Mouse (Mus musculus) heart, adult 18-20 months (tissue): ENCODE data around the gene Adgrl4. TPM values are rescaled to one million over a fixed set of nuclear protein-coding genes. Genes with fewer than 3 reads are reported as not detected.

Experiments
- DNase-seq, 2 experiments: peaks; one replicate each; pipeline ENCODE4 v3.0.0; 2021 to 2022; ENCODE audit warnings: mixed read lengths in 1 of 2
- long read RNA-seq, 2 experiments: library from polyadenylated mRNA; stranded (forward); transcript quantifications; one replicate each; pipeline ENCODE4 v2.0.0; 2021
- total RNA-seq, 2 experiments: library from RNA; stranded (reverse); gene quantifications; 2 replicates each; pipeline ENCODE4 v1.2.3; 2021

Adgrl4 gene
- 10 to 100 TPM; 65.8 to 68.9 TPM for total RNA-seq
- long read RNA-seq, experiment 1, full-length matches to known transcripts: 22 of 34 reads
- long read RNA-seq, experiment 1, partial matches to known transcripts: 4 of 34 reads
- long read RNA-seq, experiment 1, other reads (novel, unspliced or antisense): 8 of 34 reads
- long read RNA-seq, experiment 2, full-length matches to known transcripts: 5 of 8 reads
- long read RNA-seq, experiment 2, partial matches to known transcripts: 1 of 8 reads
- long read RNA-seq, experiment 2, other reads (novel, unspliced or antisense): 2 of 8 reads

DNA sequence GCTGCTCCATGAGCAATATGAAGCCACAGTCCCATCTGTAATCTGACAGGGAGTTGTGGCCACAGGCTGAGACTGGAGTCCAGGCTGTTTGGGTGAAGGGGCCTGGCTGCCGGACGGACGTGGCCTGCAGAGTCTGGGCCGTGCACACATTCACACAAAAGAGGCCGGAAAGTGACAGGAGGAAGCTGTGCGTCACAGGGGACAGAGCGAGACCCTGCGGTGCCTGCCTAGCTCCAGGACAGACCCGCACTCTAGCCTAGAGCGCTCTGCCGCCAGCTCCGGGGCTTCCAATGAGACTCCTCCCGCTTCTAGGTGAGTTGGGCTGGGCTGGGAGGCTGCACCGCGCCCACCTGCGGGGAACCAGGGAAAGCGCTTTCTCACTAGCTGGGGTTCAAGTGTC, at the start of gene Adgrl4:
Gene Adgrl4 (plus strand): TSS at position 195 of the 400 bp plus-strand sequence.
- peak; percentile 53 to 83 for DNase-seq

DNA sequence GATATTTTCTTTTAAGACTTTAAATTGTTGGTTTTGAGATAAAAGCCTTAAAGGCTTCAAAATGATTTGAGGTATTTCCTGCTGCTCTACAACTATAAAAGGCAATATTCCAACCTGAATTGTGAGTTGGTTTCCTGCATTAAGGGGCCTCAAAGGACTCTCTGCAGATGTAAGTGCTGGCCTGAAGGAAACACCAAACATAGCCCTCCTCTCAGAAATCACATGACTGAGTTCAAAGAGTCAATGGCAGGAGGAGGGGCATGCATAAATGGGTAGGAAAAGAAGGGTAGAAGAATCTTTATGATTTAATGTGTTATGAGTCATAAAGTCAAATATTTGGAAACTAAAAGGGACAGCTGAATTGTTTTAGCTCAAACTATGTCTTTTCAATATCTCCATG, 46.8 kb upstream of the Adgrl4 start:
- no peak for DNase-seq

DNA sequence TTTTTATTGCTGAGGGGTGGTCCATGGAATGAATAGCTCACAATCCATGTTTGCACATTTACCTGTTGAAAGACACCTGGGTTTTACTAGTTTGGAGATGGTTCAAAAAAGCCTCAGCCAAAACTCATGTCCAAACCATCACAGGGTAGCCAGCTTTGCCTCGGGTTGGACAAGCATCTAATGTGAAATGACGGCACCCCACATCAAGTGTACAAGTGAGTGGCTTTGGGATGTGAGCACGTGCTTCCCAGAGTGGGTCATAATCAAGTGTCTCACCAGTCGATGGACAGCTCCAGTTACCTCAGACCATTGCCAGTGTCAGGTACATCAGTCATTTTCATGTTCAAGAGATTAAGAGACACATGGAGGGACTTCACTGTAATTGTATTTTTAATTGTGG, 44.8 kb upstream of the Adgrl4 start:
- DNase-seq: no peak

DNA sequence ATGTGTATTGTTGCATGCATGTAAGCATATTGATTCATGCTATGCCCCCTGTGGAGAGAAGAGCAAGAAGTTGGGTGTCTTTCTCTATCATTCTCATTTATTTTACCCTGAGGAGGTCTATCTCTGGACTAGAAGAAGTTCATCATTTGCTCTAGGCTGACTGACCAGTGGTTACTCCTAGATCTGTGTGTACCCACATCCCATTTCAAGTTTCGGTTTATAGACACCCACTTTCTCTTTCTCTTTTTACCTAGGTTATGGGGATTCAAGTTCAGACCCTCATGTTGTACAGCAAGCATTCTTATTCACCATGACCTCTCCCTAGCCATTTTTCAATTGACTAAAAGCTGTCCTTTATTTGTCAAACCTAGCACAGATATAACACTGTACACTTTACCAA, 44.4 kb upstream of the Adgrl4 start:
- no peak for DNase-seq

DNA sequence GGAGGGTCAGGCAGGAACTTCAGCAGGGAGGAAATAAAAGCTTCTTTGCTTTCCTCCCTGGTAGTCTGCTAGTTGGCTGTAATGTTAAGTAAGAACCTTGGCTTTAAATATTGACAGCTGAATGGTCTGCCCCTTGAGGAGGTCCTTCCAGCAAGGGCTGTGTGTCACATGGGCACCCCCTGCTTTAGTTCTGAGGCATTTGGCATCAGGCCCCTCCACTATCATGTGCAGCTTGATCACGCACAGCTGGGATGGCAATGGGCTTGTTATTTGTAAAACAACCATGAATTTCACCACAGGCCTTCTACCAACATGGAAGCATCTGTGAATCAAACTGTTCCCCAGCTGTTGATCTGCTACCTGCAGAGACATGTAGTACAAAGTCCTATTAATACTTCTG, 38.4 kb upstream of the Adgrl4 start:
- DNase-seq: no peak

DNA sequence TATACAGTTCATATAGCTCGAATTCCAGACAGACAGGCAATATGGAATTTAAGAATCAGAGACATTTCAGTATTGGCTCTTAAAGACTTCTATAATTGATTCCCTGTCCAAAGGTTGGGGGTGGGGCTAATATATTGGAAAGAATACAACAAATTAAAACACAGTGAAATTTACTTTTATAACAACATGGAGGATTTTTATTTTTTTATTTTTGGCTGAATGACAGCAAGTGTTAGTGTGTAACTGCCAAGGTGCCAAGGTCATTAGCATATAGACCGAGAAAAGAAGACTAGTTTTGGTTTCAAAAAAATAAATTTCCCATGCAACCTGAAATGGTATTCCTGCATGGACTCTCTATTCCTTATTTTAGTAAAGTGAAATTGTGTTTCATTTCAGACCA, 26.7 kb upstream of the Adgrl4 start:
- DNase-seq: no peak

DNA sequence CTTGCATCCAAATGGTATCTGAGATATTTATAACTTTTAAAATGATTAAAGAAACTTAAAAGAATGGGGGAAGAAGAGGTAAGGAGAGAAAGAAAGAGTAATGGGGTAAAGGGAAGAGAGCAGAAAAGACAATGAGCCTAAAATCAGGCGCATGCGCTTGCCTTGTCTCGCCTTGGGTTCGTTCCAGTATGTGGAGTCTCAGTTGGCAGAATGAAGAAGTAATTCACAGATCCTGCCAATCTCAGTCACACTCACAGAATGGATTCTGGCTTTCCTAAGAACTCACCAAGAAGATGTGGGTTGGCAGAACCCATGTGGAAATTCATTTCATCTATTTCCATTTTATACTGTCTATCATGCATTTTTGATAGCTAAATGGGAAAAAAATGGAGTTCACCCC, 26.2 kb upstream of the Adgrl4 start:
- no peak for DNase-seq

DNA sequence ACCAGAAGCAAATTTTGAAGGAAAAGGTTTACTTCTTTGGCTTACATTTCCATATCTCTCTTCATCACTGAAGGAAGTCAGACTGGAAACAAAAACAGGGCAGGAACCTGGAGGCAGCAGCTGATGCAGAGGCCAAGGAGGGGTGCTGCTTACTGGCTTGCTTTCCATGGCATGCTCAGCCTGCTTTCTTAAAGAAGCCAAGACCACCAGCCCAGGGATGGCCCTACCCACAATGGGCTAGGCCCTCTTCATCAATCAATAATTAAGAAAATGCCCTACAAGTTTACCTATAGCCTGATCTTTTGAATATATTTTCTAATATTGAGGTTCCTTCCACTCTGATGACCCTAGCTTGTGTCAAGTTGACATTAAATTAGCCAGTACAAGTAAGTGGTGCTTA, 20.8 kb upstream of the Adgrl4 start:
- DNase-seq: no peak

DNA sequence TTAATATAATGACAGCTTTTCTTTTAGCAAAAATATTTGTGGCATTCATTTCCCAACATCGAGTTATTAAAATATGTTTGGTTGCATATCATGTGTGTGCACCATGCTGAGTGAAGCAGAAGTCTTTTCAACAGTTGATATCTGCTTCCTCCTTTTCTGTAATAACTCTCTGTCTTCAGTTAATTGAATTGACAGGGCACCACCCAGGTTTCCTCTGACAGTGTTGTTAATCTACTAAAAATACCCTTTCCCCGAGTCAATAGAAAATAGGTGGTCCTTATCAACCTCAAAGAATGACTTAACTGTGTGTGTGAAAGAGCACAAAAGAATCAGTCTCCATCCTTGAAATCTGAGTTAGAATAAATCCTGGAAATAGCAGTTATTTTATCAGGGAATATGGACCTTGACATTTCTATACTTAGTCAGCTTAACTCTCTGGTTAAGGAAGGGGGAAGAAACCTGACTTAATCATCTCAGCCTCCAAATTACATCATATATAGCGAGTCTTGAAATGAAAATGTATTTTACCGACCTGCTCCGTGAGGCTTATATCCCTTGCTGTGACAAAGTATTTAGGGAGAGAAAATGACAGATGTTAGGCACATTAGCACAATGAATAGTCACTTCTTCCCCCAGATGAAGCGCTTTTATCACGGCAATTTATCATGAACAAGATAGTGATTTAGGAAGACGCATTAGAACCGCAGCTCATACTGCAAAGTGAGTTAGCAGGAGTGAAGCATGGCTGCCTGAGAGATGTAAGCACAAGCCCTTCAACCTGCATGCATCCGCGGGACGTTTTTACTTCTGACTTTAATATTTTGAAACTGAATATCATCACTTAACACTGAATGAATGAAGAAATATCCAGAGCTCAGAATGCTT, 19.8 kb upstream of the Adgrl4 start:
- peak in 1 of 2 experiments; percentile 40 for DNase-seq

DNA sequence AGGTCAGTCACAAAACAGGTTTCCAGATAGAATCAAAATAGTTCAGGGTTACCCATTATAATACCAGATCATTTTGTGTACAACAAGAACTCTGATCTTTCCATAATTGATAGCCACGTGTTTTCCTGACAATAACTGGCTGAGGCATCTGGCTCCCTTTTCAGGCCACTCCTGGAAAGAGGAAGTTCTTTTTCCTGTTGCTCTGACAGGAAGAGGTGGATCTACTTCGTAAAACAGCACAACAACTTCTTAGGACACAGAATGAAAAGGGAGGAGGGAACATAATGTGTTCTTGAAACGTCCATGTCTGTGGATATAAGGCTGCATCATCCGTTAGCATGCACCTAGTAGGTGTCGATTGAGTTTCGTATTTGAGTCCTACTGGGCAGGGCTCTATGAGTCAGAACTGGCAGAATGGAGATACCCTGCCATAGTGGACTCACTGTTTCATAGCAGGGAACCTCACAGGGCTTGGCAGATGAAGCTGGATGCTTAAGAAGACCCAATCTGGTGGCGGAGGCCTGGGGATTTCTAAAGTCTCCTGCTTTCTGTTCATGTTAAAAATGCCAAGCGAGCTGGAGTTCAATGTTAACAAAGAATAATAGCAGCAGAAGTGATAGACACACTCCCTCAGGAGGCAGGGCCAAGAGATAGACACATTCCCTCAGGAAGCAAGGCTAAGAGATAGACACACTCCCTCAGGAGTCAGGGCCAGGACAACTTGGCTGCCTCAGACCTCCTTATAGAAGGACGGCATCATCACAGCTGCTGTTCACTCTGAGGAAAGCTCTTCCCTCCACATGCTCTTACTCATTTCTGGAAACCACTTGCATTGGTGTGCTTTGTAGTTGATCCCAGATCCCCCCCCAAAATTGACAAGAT, 13.1 kb upstream of the Adgrl4 start:
- DNase-seq: peak; percentile 39 to 81

DNA sequence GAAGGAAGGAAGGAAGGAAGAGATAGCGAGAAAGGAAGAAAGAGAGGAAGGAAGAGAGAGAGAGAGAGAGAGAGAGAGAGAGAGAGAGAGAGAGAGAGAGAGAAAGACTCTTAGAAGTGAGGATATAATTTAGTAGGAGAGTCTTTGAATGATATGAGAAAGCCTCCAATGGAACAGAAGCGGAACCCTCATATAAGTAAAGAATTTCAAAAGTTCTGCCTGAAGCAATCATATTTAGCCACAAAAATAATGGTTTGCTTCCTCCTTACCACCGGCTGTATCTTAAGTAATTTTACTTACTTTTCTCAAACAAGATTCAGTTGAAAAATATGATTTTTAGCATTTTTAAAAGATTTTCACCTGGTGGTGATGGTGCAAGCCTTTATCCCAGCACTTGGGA, 7.6 kb upstream of the Adgrl4 start:
- DNase-seq: no peak

DNA sequence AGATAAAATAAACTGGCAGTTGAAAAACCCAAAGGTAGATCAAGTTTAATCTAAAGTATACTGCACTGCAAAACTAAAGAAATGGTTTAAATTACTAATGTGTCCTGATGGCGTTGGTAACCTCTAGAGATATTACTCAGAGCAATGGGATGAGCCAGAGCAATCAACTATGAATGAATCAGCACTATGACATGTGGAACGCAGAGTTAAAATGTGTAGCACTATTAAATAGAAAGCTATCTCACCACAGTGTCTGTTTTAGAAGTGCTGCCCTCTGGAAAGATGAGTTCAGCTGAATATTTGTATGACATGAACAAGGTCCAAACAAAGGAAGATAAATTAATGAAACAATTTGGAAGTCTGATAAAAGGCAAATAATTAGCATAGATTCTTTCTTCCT, 6.2 kb upstream of the Adgrl4 start:
- DNase-seq: no peak

DNA sequence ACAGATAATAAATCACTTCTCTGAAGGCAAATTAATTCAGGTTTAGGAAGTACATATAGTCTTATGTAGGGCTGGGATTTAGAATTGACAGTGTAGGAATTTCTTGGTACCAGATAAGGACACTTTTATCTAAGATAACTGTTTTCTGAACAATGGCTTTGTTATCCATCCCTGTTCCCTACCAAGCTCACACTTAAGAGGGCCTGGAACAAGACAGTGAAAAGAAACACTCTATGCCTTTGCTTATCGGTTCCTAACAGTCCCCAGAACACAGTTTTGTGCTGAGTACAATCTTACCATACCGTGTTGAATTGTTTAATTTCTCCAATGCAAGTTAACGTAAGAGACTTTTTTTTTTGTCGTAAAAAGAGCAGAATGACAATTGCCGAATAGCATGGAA, 677 bp downstream of the Adgrl4 start:
- no peak for DNase-seq

DNA sequence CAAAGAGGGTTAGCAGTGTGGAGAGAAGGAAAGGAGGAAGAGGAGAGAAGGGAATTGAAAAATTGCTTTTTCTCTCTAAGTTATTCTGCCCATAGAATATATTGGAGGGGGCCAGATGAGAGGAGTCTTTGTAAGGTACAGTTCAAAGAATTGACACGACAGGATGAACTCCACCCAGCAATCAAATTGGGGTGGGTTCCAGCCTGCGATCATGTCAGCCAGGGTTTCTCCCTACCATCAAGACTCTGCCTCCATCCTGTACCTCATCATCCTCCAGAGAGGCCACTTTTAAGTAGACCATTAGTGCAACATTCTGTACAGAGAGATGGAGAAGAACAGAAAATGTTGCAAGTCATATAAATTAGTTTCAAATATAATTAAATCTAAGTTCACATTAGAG, 2.3 kb downstream of the Adgrl4 start:
- peak; percentile 18 to 34 for DNase-seq

DNA sequence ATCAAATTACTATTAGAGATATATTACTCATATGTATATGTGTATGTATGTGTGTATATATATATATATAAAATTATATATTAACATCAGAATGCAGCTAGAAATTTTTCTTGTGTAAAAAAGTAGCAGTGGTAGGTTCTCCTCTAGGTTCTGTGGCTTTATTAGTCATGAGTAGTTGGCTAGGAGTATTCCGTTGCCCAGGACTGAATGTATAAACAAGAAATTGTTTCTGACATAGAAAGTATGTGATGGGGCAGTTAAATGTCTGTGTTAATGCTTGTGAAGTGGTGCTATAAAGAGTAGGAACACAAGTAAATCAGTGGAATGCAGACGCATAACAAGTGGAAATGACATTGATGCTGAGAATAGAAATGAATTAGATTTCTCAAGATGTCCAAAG, 4.3 kb downstream of the Adgrl4 start:
- no peak for DNase-seq

DNA sequence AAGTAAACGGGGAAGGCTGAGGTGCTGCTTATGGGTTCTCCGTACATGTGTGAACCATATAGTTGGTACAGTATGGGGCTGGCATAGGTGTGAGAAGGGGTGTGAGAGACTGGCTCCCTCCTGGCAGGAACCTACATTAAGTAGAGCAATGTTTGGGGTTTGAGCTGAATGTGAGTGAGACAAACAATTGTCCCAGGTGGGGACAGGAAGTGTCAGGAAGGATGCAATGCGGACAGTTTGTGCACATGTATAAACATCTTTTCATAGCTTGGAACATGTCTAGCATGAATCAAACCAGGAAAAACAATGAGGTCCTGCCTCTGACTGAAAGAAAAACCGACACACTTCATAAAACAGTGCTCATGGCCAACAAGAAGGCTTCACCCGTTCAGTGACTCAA, 5.8 kb downstream of the Adgrl4 start:
- peak in 1 of 2 experiments; percentile 52 for DNase-seq

DNA sequence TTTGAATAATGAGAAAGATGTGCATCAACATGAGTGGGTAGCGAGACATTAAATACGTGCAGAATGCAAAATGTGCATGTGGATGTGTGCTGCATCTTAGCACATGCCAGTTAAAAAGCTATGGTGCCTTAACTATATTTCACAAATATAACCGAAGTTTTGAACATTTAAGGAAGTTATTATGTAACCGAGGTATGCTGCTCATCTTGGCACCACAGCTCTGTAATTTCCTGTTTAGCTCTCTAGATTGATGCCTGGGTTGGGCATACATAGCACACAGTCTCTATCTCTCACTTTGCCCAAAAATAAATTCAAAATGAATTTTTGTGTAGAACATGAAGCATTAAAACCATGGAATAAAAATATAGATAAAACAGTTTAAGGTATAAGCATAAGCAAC, 6.6 kb downstream of the Adgrl4 start:
- DNase-seq: no peak

DNA sequence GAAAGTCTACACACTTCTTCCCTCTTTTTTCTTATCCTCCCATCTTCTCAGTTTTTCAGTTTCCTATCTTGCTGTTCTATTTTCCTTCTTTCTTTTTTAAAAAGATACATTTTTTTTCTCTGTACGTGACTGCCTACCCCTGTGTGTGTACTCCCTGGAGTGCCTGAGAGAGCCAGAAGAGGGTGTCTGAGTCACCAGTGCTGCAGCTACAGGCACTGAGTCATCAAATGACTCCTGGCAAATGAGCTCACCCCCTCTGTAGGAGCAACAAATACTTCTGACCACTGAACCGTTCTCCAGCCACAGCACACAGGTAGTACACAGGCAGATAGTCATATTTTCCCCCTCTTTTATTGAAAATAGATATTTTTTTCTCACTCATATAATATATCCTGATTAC, 8.2 kb downstream of the Adgrl4 start:
- no peak for DNase-seq

DNA sequence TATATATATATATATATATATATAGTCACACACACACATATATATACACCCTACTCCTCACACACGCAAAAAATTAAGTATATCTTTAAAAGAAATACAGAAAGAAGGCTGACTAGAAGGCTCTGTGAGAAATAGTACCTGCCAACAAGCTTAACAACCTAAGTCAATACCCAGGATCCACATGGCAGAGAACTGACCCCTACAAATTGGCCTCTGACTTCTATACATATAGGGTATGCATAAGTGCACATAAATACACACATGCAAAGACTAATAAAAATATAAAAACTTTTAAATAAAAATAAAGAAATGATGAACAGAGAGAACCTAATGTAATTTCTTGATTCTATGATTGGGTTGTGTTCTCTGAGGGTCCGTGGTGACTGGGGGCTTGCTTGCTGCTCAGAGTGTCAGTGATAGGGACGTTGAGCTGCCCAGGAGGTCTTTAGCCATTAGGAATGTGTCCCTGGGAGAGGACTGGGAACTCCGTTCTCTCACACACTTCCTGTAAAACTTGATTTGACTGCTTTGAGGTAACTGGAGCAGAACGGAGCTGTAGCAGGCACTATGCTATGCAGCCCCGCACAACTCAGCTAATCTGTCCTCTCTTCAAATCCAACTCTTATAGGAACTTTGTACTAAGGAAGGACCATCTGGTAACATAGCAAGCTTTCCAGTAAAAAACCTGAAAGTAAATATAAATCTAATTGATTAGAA, 17.5 kb downstream of the Adgrl4 start:
- no peak for DNase-seq

DNA sequence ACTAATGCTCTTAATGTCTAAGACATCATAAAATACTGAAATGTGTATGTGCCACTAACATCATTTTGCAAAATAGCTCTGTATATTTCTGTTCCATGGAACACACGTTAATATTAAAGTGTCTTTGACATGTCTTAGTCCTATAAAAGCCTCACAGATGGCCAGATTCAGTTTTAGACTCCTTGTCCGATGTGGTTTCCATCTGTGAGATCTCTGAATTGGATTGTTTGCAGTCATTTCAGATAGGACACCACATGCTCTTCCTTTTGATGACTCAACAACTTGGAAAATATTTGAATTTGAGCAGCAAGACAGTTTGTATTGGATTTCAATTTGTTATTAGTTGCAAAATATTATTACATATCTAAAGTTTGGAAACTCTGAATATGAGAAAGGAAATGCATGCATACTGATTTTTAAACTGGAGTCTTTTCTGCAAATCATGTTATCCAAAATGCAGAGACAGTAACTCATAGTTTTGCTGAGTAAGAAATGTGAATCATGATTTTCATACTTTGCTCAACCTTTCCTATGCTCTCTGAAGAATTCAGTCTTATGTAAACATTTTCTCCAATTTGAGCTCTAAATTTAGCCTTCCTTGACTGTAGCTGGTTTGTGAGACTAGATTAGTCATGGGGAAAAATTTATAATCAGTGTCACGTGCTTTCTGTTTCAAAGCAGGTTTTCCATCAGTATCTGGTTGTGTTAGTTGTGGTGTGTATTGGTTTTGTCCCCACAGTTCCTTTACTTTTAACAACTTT, 21.9 kb downstream of the Adgrl4 start:
- DNase-seq: no peak

DNA sequence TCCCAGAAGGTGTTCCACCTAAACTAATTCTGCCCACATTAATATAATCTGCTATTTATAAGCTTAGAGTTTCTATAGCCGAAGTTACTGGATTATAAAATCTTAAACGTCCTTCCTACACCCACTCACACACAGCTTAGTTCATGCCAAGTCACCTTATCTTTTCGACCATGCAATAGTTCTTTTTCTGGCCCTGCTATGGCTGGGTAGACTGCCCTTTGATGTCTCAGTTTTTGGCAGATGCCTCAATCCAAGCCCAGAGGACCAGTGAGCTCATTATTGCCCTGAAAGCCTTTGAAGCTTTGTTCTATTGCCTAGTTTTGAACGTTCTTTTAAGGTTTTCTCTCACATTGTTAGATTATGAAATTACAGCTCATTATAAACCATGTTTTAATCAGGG, 27.5 kb downstream of the Adgrl4 start:
- DNase-seq: no peak
